Mouse (Mus musculus) cerebellum, adult 9-11 months (tissue): Measurements from ENCODE around the gene Zbtb43.
A peak's percentile ranks its signal among the peaks of the same experiment; 100 is the strongest.

ENCODE experiments used
- DNase-seq: peaks from one replicate; pipeline ENCODE4 v3.0.0; 2022

Gene Zbtb43

GRCm38 (mm10) chr2:33468466-33469097, at the start of gene Zbtb43:
Gene Zbtb43 (minus strand): TSS chr2:33468559.
- DNase-seq: peak; percentile 96

GRCm38 (mm10) chr2:33515856-33516255, 47.5 kb upstream of the Zbtb43 start:
- no peak for DNase-seq

DNA sequence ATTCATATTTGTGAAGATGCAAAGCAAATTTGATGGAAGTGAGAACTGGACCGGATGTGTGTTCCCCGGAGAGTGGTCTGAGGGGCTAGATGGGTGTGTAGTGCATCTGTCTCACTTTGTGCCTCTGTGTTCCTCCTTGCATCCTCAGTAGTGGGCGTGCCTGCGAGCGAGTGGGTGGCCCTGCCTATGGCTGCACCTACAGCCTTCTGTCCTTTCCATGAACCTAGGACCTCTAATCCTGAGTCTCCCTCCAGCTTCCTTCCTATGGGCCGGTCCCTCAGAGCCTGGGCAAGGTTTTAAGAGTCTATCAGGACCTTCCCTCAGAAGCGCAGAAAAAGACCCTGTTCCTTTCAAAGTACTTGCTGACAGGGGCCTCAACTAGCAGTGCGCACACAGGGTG, 47.1 kb upstream of the Zbtb43 start:
- DNase-seq: no peak

DNA sequence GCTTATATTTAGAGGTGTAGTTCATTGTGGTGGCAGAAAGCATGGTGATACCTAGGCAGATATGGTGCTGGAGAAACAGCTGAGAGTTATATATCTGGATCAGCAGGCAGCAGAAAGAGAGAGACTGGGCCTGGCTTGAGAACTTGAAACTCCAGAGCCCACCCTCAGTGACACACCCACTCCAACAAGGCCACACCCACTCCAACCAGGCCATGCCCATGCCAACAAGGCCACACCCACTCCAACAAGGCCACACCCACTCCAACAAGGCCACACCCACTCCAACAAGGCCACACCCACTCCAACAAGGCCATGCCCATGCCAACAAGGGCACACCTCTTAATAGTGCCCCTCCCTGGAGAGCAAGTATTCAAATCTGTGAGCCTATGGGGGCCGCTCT, 42.4 kb upstream of the Zbtb43 start:
- no peak for DNase-seq

DNA sequence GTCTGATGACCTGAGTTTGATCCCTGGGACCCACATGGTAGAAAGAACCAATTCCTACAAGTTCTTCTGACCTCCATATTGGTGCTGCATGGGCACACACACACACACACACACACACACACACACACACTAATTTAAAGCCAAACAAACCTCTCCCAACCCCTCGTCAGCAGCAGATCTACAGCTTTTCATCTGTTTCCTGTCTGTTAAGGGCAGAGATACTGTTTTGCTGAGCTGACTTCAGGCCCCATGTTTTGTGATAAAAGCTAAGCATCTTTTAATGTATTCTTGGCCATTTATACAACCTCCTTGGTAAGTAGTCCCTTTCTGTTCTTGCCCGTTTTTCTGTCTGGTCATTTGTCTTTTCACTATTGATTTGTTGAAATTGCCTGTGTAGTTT, 34.2 kb upstream of the Zbtb43 start:
- no peak for DNase-seq

DNA sequence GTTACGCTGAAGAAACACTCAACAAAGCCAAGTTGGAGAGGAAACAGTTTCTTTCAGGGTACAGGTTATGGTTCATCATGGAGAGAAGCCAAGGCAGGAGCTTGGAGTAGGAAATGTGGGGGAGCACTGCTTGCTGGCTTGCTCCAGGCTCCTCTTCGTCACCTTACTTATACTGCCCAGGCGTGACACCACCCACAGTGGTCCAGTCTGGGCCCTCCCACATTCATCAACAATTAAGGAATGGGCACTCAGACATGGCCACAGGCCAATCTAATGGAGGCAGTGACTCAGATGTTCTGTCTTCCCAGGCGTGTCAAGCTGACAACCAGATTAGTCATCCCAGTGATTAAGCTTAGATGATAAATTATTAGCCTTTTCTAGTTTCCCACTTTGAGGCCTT, 29.9 kb upstream of the Zbtb43 start:
- peak; percentile 20 for DNase-seq

DNA sequence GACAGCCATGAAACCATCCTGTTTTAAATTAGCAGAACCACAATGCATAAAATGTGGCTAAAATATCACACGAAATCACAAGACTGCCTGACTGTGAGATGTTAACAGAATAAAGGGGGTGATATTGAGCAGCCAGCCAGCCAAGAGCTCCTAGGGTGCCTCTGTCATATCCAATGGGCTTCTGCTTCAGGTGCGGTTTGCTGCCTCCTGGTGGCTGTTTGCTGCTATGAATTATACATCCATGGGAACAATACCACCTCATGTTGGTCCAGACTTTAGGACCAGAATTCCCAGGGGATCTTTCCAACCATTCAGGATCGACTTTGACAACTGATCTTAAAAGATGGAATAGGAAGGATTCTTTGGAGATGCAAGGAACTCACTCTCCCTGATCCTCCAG, 27.3 kb upstream of the Zbtb43 start:
- no peak for DNase-seq

DNA sequence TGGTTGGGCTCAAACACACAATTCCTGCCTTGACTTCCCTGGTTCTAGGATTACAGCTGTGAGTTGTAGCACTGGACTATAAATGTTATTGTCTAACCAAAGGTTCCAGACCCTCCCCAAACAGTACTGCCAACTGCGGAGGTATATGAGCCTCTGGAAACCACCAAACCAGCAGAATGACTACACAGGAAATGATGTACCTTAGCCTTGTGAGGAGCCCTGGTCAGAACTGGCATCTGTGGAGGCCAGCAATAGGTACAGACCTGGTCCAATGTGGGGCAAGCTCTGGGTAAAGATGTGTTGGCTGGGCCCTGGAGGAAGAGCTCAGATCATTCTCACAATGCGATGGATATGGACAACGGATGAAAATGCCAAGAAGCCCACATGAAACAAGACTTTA, 23.7 kb upstream of the Zbtb43 start:
- DNase-seq: no peak

DNA sequence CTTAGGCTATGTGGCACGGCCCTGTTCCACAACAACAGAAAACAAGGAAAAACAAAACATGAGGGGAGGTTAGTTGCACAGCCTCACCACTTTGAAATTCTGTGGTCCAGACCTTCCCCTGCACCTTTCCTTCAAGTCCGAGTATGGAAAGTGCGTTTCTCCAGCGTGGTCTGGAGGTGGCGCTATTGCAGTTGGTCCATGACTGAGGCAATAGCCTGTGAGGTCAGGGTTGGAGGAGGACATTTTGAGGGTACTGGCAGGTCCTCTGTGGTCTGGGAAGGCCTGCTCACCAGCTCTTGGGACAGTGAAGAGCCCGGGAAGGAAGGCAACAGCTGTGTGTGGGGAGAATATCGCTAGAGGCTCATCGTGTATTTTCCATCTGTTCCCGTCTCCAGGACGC, 21.2 kb upstream of the Zbtb43 start:
- DNase-seq: no peak

DNA sequence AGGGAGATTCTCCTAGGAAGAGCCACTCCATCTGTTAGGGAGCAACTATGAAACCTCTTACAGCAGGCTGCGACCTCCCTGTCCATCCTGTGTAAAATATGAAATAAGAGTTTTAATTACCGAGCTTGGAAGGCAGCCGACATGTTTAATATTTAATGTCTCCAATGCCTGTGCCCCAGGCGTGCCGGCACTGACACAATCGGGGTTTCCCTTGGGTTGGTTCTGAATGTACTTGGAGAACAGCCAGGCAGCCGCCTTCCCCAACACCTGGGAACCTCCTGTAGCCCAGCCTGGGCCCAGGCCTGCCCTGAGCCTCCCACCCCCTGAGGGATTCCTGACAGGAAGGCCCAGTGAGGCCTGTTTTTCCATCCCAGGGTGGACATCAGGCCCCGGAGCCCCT, 19.0 kb upstream of the Zbtb43 start:
- DNase-seq: no peak

DNA sequence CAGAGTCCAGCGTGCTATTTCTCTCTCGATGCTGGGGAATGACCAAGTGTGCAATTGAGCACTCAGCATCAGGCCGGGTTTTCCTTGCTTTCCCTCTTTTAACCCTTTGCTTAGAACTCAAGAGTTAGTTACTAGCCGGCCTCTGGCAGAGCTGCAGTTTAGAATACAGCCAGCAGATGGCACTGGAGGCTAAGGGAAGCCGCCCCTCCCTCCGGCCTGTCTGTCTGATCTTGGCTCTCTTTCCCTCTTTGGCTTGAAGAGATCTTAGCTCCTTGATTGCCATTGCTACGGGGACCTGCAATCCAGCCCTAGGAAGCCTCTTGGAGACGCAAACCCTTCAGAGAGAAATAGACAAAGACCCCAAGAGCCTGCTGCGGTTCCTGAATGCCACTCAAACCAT, 18.5 kb upstream of the Zbtb43 start:
- DNase-seq: peak; percentile 64

GRCm38 (mm10) chr2:33477961-33478755, 9.8 kb upstream of the Zbtb43 start:
- no peak for DNase-seq

GRCm38 (mm10) chr2:33475961-33476360, 7.6 kb upstream of the Zbtb43 start:
- no peak for DNase-seq

DNA sequence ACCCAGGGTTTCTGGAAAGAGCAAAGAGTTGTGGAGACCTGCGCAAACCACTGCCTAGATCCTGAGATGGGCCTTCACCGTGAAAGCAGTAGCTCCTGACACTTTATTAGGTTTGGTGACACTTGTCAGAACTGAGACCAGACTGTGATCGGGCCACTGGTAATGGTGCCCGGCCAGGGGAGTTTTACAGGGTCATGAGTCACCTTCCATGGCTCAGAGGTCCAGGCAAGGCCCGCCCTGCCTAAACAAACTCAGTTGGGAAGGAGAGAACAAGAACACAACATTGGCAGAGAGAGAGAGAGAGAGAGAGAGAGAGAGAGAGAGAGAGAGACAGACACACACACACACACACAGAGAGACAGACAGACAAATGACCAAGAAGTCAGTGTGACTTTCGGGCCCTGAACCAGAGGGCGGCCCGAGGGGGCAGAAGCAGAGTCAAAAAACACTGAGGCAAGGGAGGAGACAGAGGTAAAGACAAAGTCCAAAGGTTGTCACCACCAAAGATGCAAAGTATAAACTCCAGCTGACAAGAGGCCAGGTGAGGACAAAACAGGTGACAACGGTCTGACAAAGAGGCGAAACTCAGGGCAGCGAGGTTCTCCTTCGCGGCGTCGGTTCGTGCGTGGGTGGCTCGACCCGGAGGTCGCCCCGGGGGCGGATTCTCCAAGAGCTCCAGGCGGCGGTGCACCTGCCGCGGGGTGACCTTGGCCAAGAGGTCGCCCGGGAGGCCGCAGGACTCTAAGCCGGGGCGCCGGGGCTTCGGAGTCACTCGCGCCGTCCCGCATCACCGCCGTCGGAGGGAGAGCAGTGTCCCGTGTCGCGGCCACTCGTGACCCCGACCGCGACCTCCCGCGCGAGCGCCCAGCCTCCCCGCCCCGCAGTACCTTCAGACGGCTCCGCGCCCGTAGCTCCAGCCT, 553 bp downstream of the Zbtb43 start:
- DNase-seq: no peak

DNA sequence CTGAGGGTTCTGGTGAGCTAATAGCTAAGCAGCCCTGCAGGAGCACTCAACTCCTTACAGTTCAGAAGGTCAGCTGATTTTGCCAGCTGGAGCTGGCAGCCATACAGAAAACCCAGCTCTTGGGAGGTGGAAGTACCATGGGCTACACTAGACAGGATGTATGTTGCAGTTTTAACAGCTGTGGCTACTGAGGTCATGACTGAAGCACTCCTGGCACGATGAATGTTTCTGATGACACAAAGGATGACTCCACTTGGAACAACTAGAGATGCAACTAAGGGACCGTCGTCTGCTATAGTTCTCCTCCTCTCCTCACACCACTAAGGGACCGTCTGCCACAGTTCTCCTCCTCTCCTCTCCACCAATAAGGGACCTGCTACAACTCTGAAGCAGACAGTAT, 2.4 kb downstream of the Zbtb43 start:
- DNase-seq: no peak

DNA sequence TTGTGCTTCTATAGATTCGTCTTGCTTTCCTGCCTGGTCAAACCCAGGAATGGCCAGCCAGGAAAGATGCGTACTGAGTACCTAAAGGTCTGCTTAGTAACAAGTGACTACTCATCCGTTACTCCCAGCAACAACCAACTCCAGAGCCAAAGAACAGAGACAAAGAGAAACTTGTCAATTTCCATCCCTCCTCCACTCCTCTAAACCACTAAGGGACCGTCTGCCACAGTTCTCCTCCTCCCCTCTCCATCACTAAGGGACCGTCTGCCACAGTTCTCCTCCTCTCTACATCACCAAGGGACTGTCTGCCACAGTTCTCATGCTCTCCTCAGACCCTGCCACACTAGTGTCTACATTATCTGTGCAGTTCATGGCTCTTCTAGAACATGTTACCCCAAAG, 3.1 kb downstream of the Zbtb43 start:
- no peak for DNase-seq

GRCm38 (mm10) chr2:33462066-33462465, 6.3 kb downstream of the Zbtb43 start:
- no peak for DNase-seq

GRCm38 (mm10) chr2:33461066-33461465, 7.3 kb downstream of the Zbtb43 start:
- no peak for DNase-seq

GRCm38 (mm10) chr2:33459660-33460059, 8.7 kb downstream of the Zbtb43 start:
- no peak for DNase-seq

GRCm38 (mm10) chr2:33456696-33457095, 11.7 kb downstream of the Zbtb43 start:
- DNase-seq: no peak

DNA sequence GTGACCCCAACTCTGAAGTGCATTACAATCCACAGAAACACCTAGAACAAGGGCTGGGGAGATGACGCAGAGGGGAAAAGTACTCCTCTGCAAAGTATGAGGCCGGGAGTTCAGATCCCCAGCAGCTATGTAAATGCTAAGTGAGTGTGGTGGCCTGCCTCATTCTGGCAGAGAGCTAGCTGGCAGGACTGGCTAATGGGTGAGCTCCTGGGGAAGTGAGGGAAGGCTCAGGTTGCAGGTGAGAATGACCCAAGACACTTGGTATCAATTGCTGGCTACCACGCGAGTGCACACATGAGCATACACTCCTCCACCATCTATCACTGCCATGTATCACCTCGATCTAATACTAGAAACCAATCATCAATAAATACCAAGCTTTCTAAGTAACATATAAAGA, 12.1 kb downstream of the Zbtb43 start:
- no peak for DNase-seq

- no peak for DNase-seq
Measured at GRCm38 (mm10) chr2:33455350-33455749, 13.0 kb downstream of the Zbtb43 start.

- no peak for DNase-seq
Measured at GRCm38 (mm10) chr2:33454816-33455215, 13.5 kb downstream of the Zbtb43 start.

DNA sequence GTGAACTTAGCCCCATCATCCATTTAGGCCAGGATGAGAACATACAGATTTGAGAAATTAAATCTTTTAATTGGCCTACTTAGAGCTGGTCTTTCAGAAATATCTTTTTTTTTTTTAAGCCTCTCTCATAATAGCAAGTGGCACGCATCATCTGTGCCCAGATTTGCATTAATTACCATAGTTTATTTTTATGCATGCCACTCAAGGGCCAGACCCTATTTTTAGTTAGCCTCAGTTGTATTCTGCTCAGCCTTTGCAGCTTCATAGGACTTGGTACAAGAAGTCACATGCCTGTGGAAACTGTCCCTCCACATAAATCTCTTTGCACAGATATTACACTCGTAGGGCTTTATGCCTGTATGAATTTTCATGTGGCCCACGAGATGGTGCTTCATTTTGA, 14.9 kb downstream of the Zbtb43 start:
- no peak for DNase-seq
